Mouse (Mus musculus) spleen, adult 2 months (tissue): ENCODE measurements around the gene Ccno. TPM values are rescaled to one million over a fixed set of nuclear protein-coding genes. Genes with fewer than 3 reads are reported as not detected.

Experiments used
- DNase-seq, 2 experiments: peaks; one replicate each; pipeline versions ENCODE4 v3.0.0 to v3.0.0-alpha.2; 2012 to 2021; ENCODE audit warnings: low spot score in 2 of 2, low read depth in 1 of 2
- H3K27ac ChIP-seq: fragments of 200-500 bp; 2 replicates; pipeline ENCODE4 v1.5.1; 2012; ENCODE audit warnings: low read length, inconsistent platforms; ENCODE audit not compliant: insufficient read depth
- H3K27me3 ChIP-seq: fragments of 200-500 bp; 2 replicates; pipeline ENCODE4 v1.6.1; 2012; ENCODE audit warnings: mild to moderate bottlenecking, moderate library complexity, low read length, inconsistent platforms; ENCODE audit not compliant: control insufficient read depth, insufficient read depth
- H3K36me3 ChIP-seq: fragments of 200-500 bp; 2 replicates; pipeline ENCODE4 v1.6.1; 2012; ENCODE audit warnings: mild to moderate bottlenecking, low read length, inconsistent platforms; ENCODE audit not compliant: control insufficient read depth, insufficient read depth
- H3K4me1 ChIP-seq: fragments of 200-500 bp; 2 replicates; pipeline ENCODE4 v1.6.1; 2011; ENCODE audit warnings: inconsistent platforms; ENCODE audit not compliant: control insufficient read depth, insufficient read depth, insufficient read length
- H3K4me3 ChIP-seq: fragments of 200-500 bp; 2 replicates; pipeline ENCODE4 v1.5.1; 2011; ENCODE audit warnings: mild to moderate bottlenecking, inconsistent platforms; ENCODE audit not compliant: insufficient read depth, insufficient read length; ENCODE audit errors: extremely low read depth
- CTCF ChIP-seq: fragments of 200-500 bp; IDR thresholded peaks from 2 replicates; pipeline ENCODE4 v1.5.1; 2011; ENCODE audit warnings: mild to moderate bottlenecking, inconsistent platforms; ENCODE audit not compliant: insufficient read depth, insufficient read length, insufficient replicate concordance; ENCODE audit errors: extremely low read depth
- POLR2A ChIP-seq: fragments of 200-500 bp; IDR thresholded peaks from 2 replicates; pipeline ENCODE4 v1.6.1; 2011; ENCODE audit warnings: low read depth, low read length, inconsistent platforms
- WGBS: fragments of 180-500 bp; shearing (Covaris S2); methylation state at CpG from one replicate; pipeline ENCODE4 v1.1.7; 2018; 5-methylcytosine and 5-hydroxymethylcytosine counted together
- polyA plus RNA-seq: library from polyadenylated mRNA; depleted of rRNA; stranded (reverse); fragments of >200 nt; gene quantifications from 2 replicates; pipeline ENCODE4 v1.2.3, GENCODE M21; 2012; rRNA removed

The Ccno gene
- polyA plus RNA-seq, 1 experiment, result 0.32 TPM

GRCm38 (mm10) chr13:113031351-113031750 is 43.7 kb downstream of the Ccno start:
- DNase-seq, result no peak

DNA sequence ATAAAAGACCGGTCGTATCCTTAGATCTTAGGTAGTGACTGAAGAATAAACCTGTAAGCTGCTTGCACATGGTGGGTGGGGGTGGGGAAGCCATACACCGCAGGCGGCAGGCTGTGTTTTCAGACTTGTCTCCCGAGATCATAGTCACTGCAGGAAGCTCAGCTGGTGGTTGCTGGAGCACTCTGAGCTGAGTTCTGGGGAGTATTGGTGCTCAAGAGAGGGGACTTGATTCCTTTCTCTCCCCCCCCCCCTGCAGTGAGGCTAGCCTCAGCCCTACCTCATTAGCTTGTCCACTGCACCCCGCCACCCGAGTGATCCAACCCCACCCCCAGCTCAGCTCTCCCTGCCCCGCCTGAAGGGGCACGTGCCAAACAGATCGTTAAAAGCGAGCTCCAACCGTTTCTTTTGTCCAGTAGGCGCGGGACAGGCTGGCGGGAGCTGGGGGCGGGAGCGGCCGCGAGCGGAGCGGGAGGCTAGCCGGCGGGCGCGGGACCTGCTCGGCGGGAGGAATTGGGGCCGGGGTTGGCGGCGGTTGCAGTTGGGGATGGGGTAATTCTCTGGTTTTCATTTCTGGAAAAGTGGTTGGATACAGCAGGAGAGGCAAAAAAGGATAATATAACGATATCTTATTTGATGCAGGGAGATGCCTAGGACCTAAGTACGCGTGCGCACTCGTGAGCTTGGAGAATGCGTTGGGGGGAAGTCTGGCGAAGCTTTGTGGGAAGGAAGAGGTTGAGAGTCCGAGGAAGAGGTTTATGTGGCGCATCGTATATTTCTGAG is 44.4 kb downstream of the Ccno start:
- no peak for TF ChIP-seq POLR2A
- no peak for TF ChIP-seq CTCF
- DNase-seq, result no peak
- Histone ChIP-seq H3K27ac (no peak overlapping the region), H3K4me3 (peak overlapping the region; percentile 39; the same call in 1 of the 2 replicates), H3K4me1 (peaks cover 9% of the 10 kb centered on the region), H3K27me3 (peaks cover 14% of the 10 kb centered on the region), H3K36me3 (no peaks in the 10 kb centered on the region)
- 2% methylated on average over 40 of the region's 40 CpGs for WGBS

More at GRCm38 (mm10) chr13:113031351-113031750, 43.7 kb downstream of the Ccno start:
- 10% methylated on average over 7 of the region's 7 CpGs for WGBS
- no peak for TF ChIP-seq POLR2A
- no peak for TF ChIP-seq CTCF
- Histone ChIP-seq H3K4me3 (no peak overlapping the region), H3K27me3 (peaks cover 14% of the 10 kb centered on the region), H3K27ac (no peak overlapping the region), H3K4me1 (peaks cover 9% of the 10 kb centered on the region), H3K36me3 (no peaks in the 10 kb centered on the region)

- Histone ChIP-seq H3K27me3 (peaks cover 14% of the 10 kb centered on the region), H3K4me3 (no peak overlapping the region), H3K36me3 (no peaks in the 10 kb centered on the region), H3K27ac (no peak overlapping the region), H3K4me1 (peaks cover 9% of the 10 kb centered on the region)
- TF ChIP-seq CTCF, result no peak
- TF ChIP-seq POLR2A, result no peak
- no peak for DNase-seq
Measured at GRCm38 (mm10) chr13:113032831-113033230, 45.2 kb downstream of the Ccno start.

GRCm38 (mm10) chr13:113034271-113034886 is 46.8 kb downstream of the Ccno start:
- Histone ChIP-seq H3K36me3 (no peaks in the 10 kb centered on the region), H3K4me3 (peak overlapping the region; percentile 56; the same call in 1 of the 2 replicates), H3K27me3 (peaks cover 14% of the 10 kb centered on the region), H3K4me1 (peaks cover 9% of the 10 kb centered on the region), H3K27ac (no peak overlapping the region)
- DNase-seq, result no peak
- WGBS, result 9% methylated on average over 11 of the region's 11 CpGs
- TF ChIP-seq POLR2A (no peak), CTCF (no peak)

DNA sequence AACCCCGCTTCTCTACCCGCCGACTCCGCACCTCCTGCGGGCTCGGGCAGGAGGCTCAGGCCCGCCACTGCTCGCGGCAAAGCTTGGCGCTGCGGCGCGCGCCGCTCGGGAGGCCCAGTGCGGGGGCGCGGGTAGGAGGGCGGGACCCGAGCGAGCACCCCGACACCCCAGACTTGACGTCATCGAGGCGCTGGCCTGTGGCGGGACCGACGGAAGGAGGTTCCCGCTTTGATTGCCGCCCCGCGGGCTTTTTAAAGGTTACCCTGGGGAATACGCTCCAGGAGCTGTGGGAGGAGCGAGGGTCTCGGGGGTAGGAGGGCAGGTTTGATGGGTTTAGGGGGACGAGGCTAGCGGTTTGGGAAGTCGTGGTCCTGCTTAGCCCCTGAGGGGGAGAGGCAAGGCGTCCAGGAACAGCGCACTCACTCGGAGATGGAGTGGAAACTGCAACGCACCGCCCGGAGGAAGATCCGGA is 47.4 kb downstream of the Ccno start, which contains the start of gene Cdc20b:
TSS of gene Cdc20b (plus strand) at position 162 of the 472 bp plus-strand sequence.
- peak; percentile 45 to 54 for DNase-seq
- no peak for TF ChIP-seq CTCF
- no peak for TF ChIP-seq POLR2A
- Histone ChIP-seq H3K36me3 (no peaks in the 10 kb centered on the region), H3K27ac (no peak within 1 kb of the TSS), H3K4me3 (peak within 1 kb of the TSS; percentile 56; the same call in 1 of the 2 replicates), H3K4me1 (peaks cover 9% of the 10 kb centered on the region), H3K27me3 (peaks cover 14% of the 10 kb centered on the region)
- WGBS, result under 1% methylated on average over 46 of the region's 46 CpGs

- peak; percentile 60 to 74 for DNase-seq
- Histone ChIP-seq H3K27me3 (peaks cover 14% of the 10 kb centered on the region), H3K4me1 (peaks cover 9% of the 10 kb centered on the region), H3K36me3 (no peaks in the 10 kb centered on the region), H3K4me3 (no peak overlapping the region), H3K27ac (no peak overlapping the region)
- WGBS, result 2% methylated on average over 4 of the region's 4 CpGs
- peak; percentile 59; the same call in 1 of the 2 replicates for TF ChIP-seq CTCF
- no peak for TF ChIP-seq POLR2A
Measured at GRCm38 (mm10) chr13:113035852-113036251, 48.2 kb downstream of the Ccno start.

Other genes with a start within 250 kb of the Ccno start
- 61.6 and 71.8 TPM in 2 replicates for gene Plpp1, start 187.0 kb upstream of the Ccno start, polyA plus RNA-seq
- gene Mtrex, start 60.4 kb upstream of the Ccno start, polyA plus RNA-seq, result 3.4 and 3.6 TPM in 2 replicates
- 2.1 TPM in 2 replicates for gene Dhx29, start 60.3 kb upstream of the Ccno start, polyA plus RNA-seq
- not detected in 2 replicates for gene Mcidas, start 6.0 kb downstream of the Ccno start, polyA plus RNA-seq
- gene Cdc20b, start 47.3 kb downstream of the Ccno start, polyA plus RNA-seq, result 0.09 and 0.26 TPM in 2 replicates
- gene Gpx8, start 58.6 kb downstream of the Ccno start, polyA plus RNA-seq, result 0.61 and 0.67 TPM in 2 replicates
- 6.7 and 9.8 TPM in 2 replicates for gene Gzma, start 113.2 kb downstream of the Ccno start, polyA plus RNA-seq
- 4.0 and 5.4 TPM in 2 replicates for gene Esm1, start 221.9 kb downstream of the Ccno start, polyA plus RNA-seq
- 0.18 and 0.28 TPM in 2 replicates for gene Gzmk, start 238.1 kb downstream of the Ccno start, polyA plus RNA-seq